Mouse (Mus musculus) common myeloid progenitor, adult 5-6 weeks (primary cell): ENCODE measurements around the gene Pde4d. TPM values are rescaled to one million over a fixed set of nuclear protein-coding genes. Genes with fewer than 3 reads are reported as not detected.
A peak's percentile ranks its signal among the peaks of the same experiment; 100 is the strongest.

Source experiments
- ATAC-seq: replicated peaks from 2 replicates; pipeline ENCODE4 v1.8.0; 2016; ENCODE audit warnings: low read depth, mild to moderate bottlenecking, moderate TSS enrichment, inconsistent platforms; ENCODE audit not compliant: poor library complexity, severe bottlenecking
- total RNA-seq: library from RNA; stranded (forward); fragments of 200-1000, 187-1606 nt; gene quantifications from 2 replicates; pipeline ENCODE4 v1.2.3, GENCODE M21; 2017

Pde4d gene
- total RNA-seq, 1 experiment from 2014 or later: 35.8 TPM

DNA sequence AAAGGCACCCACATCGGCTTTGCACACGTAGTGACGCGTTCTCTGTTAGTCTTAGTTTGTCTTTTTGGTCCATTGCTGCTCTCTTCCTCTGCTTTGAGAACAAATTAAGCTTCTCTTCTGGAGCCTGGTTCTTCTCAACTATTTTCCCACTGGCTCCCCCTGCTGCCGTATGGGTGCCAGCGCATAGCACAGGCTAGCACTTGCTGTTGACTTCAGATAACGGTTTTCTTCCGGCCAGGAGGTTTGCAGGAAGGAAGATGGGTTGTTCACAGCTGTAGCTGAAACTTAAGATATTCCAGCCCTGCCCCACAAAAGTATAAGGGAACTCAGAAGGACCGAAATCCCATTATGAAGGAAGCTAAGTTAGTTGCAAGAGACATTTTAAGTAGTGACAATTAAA lies 1457.9 kb downstream of the Pde4d start:
- peak; percentile 84 for ATAC-seq

DNA sequence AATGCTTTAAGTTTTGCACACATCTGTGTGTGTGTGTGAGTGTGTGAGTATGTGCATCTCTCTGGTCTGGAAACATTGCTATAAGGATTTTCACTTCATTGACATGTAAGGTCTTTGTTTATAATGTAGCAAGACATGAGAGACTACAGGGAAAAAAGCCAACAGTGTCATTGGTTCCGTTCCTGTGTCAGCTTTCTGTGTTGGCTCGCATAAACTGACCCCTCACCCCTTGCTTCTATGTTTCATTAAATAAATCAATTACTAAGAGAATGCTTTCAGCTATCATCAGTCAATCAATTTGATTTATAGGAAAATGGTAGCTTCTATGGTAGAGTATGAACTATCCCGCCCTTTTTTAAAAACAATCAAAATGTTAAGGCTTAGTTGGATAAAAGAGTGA lies 1458.6 kb downstream of the Pde4d start:
- ATAC-seq: no peak

DNA sequence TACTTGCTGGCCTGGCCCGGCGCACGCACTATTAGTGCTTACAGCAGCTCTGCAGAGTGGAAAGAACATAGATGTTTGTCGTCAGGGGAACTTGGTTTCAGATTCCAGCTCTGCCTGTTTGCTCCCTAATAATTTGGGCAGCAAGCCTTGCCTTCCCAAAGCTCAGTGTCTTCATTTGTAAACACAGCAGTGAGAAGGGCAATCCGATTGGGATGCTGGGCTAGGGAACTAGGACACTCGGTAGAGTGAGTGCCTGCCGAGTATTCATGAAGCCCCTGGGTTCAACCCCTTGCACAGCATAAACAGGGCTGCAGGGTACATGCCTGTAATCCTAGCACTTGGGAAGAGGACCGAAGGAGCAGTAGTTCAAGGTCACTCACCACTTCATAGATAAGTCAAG lies 1459.4 kb downstream of the Pde4d start:
- no peak for ATAC-seq

DNA sequence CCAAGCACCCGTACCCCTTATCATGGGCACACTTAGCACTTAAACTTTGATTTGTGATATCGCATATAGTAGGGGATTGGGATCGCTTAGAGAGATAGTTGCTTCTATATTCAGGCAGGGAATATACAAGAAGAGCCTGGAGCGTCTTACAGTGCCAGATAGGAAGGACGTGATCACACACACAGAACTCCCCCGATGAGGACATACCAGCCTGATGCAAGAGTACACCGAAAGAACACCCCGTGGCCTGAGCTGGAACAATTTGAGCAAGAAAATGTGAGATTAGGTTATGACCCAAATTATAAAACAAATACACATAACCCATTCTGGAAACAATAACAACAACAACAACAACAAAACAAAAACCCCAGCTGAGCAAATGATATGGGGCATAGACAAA lies 1461.2 kb downstream of the Pde4d start:
- no peak for ATAC-seq

DNA sequence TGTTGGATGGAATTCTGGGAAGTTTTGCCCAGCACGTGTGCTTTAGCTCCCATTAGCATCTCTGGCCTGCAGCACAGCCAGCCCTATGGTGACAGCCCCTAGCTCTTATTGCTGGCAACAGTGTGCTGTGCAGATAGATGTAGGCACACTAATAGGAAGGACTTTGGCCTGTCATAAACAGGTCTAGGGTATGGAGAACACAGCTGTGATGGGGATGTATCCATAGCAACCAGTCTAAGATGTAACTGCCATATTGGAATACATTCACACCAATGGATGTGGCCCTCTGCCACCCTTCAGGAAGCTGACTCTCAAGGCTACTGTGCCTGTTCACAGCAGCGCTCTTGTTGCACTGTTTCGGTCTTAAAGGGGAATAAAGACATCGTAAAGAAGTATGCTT lies 1462.9 kb downstream of the Pde4d start:
- no peak for ATAC-seq

DNA sequence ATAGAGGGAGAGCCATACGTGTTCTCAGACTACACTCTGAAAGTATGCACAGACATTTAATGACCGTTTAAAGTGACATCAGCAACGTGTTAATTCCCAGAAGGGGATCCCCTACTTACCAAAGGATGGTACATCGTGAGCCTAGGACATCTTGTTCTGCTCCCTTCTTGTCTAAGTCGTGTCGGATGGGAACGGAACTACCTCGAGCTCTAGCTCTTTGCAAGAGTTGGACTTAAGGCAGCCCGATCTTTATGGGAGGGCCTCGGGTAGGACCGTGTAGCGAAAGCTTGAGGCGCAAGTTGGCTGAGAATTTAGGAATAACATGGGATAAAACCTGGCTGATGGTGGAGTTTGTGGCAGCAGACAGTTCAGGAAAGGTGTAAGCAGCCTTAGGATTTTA lies 1464.5 kb downstream of the Pde4d start:
- no peak for ATAC-seq

DNA sequence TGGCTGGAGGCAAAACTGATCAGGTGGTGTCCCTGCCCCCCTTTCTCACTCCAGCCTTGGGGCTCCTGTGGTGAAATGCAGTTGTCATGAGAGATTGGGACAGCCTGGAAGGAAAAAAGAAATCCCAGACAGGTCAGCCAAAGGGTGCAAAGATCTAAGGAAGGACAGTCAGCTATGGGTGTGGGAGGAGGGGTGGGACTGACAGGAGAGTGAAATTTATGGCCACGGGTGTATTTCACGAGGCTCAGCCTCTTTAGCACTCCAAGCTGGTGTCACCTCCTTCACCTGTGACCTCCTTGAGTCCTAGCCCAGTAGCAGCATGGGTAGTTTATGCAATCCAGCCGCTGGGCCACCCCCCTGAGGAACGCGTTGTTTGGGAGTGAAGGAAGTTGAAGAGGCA lies 1465.1 kb downstream of the Pde4d start:
- ATAC-seq: no peak

DNA sequence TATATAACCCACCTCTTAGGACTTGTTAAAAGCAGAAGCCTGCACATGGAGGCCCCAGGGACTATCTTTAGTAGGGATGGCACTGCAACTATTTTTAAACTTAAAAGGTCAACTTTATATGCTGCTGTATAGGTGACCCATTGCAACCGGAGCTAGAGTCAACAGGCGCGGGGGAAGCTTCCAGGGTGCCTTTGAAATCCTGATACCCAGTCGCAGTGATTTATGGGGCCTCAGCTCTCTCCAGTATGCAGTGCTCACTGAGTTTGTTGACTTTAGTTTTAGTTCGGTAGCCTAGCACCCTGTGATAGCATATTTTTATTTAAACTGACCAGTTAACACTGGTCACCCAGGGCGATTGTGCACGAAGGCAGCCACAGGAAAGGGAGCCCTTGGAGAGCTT lies 1465.8 kb downstream of the Pde4d start:
- no peak for ATAC-seq

DNA sequence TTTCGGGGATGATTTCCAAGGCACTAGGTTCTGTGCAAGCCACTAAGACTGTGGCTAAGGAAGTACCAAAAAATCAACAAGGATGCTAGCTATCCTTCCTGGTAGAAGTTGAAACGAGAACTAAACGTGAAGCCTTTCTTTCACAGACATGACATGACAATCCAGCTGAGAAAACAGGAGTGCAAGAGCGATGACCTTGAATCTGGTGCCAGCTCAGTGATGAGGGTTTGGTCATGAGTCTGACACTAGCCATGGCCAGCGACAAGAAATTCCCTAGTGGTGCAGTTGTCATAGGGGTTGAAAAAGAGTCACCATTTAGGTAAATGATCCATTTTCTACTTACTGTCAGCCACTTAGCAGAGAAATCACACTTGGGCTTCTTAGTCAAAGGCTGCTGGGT lies 1466.2 kb downstream of the Pde4d start:
- ATAC-seq: no peak

DNA sequence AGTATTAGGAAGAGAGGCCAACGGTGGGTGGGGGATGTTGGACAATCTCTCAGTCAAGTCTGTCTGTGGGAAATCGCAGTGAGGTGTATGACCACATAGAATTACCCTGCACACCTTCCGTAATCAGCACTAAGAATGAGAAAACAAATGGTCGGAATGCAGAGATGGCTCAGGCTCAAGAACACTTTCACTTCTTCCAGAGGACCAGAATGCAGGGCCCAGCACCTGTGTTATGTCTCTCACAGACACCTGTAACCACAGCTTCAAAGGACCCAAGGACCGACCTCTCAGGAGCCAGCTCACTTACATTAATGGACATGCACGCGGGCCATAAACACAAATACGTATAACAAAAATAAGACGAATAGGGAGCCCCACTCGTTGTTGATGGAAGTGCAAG lies 1467.8 kb downstream of the Pde4d start:
- no peak for ATAC-seq

DNA sequence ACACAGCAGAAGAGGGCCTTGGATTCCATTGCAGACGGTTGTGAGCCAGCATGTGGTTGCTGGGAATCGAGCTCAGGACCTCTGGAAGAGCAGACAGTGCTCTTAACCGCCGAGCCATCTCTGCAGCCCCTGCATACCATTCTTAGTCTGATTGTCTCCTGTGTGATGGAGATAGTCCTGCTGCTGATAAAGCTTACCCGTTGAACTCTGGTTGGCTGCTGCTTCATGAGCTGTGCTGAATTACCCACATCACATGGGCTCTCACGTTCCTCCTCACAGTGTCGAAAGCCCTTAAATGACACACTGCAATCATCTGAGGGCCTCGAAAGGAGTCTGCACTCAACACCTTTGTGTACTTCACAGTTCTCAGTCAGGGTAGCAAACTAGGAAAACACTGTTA lies 1468.9 kb downstream of the Pde4d start:
- ATAC-seq: no peak

DNA sequence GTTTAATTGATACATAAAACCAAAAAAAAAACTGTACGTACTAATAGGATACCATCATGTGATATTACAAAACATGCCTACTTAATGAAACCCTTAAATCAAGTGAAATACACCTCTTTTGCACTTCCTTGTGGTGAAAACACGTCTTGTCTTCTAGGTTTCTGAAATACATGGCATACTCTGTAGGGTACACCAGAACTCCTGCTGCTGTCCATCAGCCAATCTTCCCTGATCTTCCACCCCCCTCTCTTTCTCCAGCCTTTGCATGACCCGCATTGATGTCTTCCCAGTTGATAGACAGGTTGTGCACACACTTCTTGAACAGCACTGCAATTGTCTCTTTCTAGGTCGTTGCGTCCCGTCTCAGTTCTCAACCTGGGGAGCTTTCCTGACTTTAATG lies 1470.5 kb downstream of the Pde4d start:
- no peak for ATAC-seq

DNA sequence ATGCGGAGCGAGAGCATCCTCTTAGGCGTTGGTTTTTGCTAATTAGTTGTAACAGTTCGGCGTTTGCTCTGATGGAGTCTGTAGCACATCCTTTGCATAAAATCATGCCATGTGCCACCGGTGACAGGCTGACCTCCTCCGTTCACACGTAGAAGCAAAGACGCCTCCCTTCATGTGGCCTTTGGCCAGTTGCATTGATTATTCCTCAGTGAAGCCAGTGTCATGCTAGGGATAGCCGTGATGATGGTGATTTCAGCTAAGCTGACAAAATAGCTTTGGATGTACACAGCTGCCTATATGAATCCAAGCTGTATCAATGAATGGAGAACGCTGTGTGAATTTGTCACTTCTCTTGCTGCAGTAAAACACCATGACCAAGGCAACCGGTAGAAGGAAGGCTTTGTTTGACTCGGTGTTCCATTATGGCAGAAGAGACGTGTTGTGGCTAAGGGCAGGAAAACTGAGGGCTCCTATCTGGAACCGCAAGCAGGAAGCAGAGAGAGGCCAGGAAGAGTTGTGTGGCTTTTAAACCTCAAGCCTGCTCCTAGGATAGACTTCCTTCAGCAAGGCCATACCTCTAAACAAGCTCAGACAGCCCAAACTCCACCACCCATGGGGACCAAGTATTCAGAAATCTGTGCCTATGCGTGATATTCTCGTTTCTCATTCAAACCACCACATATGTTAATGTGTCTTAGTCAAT lies 1471.7 kb downstream of the Pde4d start:
- ATAC-seq: peak; percentile 82

DNA sequence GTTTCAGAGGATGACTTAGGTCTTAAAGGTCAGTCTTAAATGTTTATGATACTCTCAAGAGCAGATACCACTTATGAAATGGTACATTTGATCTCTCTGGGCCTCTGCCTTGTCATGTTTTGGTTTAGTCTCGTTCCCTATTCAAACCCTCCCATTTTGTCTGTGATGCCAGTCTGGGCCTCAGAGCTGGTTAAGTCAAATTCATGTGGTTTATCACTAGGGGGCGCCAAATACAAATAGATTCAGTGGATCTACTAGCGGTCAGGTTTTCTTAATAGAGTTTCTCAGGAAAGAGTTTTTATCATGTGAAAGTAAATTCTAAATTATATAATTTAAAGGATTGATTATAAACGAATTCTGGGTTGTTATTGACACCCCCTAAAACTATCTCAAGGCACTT lies 1472.5 kb downstream of the Pde4d start:
- ATAC-seq: peak; percentile 55

DNA sequence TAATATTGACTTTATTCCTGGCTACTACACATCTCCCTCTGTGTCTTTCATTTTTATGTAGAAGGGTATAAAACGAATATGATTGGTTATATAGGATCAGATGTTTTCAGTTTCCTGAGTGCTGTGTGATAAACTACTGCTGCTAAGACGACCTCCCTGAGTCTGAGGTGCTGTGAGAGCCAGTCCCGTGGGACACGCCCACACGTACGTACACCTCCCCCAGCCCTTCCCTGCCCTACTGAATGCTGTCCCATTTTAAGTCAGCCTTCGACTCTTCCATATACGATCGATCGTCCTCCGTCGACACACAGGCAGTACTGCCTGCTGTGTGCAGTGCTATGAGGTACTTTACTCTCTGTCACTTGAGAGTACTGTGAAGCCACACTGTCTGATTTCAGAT lies 1473.0 kb downstream of the Pde4d start:
- ATAC-seq: no peak

DNA sequence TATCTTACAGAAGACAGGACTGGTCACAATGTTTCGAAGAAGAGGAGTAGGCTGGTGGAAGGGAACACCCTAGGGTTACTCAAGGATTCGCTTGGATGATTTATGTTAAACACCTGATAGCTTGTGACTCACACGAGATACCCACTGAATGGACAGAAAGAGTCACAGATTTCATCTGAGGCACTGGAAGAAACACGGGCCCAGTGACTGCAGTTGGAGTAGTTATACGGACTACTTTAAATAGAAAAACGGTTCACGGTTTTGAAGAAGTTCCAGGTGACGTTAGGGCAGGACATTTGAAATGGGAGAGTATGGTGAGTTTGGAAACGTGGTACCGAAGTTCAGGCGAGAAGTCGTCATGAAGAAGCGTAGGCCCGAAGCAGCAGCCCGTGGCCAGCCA lies 1475.0 kb downstream of the Pde4d start:
- ATAC-seq: no peak

DNA sequence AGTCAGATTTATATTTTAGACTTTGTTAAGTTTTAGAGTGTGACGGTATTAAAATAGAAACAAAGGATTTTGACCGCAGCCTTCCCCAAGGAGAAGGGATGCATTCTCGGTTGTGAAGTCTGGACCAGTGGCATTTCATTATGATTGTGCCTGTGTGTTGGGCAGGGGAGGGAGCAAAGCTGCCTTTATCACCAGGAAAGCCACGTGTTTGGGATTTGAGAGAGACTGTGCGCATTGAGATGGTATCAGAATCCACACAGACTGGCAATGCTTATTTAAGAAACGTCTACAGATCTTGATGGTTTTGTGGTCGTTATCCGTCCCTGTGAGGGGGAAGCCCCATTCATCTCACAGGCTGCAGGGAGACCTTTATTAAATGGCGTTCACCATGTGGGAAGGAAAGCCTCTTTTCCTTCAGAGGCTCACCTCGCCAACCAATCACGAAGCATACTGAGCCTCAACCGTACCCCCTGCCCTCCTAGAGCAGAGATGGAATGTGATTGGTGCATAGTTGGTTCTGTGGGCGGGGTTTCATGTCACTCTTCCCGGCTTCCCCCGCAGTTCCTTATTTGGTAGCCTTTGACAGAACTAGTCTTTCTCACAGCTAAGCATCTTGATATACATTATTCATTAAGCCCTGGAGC lies 1476.7 kb downstream of the Pde4d start:
- peak; percentile 80 for ATAC-seq

DNA sequence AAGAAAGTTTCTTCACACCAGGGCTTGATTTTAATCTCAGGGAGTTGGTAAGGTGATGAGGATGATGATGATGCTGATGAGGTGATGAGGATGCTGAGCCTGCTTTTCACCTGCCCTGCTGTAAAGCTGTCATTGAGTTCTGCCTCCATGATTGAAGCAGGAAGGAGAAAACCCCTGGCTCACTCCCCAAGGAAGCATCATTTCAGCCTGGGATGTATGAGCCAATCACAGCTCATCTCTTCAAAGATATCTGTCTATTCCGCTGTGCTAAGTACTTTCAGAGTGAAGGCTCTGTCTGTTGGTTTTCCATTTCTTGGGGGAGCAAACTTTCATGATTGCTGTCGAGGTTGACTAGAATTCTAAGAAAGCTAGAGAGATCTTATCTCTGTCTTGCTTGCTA lies 1478.0 kb downstream of the Pde4d start:
- ATAC-seq: no peak

DNA sequence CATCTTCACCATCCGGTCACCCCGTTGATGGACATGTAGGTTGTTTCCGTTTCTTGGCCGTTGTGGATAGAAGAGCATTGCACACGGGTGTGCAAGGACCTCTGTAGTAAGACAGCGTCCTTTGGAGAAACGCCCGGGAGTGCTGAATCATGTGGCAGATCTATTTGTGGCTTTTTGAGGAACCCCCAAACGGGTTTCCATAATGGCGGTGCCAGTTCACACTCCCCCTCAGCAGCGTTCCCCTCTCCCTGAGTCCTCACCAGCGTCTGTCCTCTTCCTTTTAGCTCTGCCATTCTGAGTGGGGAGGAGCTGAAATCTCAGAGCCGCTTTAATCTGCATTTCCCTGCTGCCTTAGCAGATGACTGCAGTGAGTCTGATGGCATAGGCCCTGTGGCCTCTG lies 1482.9 kb downstream of the Pde4d start:
- peak; percentile 88 for ATAC-seq

DNA sequence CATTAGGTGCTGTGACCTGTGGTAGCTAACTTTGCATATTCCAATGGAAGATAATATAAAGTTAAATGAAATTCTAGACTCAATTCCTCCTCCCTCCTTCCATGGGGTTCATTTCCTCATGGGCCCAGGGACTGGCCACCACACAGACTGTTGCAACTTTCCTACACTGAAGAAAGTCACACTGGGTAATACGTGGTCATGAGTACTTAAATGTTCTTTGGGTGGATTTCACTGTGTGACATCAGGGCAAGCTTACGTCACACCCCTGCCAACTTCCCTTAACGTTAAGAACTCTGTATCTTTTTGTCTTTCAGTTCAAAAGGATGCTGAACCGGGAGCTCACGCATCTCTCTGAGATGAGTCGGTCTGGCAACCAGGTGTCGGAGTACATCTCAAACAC lies 1483.8 kb downstream of the Pde4d start:
- ATAC-seq: peak; percentile 66

DNA sequence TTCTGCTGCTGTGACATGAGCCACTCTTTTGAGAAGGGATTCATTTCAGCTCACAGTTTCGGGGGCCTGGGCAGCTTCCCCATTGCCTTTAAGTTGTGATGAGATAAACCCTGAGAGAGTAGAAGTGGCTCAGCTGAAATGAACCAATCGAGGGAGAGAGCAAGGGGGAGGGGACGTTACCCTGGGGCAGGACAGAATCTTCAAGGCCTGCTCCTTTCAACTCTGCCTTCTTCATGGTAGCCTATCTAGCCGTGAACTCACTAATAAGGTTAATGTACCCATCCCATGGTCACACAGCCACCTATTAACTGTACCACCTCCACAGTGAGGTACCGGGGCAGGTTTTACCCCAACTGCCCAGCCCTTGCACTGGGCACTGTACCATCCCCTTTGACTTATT lies 1487.1 kb downstream of the Pde4d start:
- ATAC-seq: no peak
